Mouse (Mus musculus) bone marrow, adult 2 months (tissue): ENCODE data around the gene D10Wsu102e. TPM values are rescaled to one million over a fixed set of nuclear protein-coding genes. Genes with fewer than 3 reads are reported as not detected.
A peak's percentile ranks its signal among the peaks of the same experiment; 100 is the strongest.
"Not testable (repeated sequence)": the region's sequence is repeated elsewhere in the genome, so short reads cannot be mapped to it uniquely, and the experiment has no call there.

ENCODE experiments used
- H3K27ac ChIP-seq: fragments of 200-500 bp; 2 replicates; pipeline ENCODE4 v1.5.1; 2012; ENCODE audit warnings: low read depth, mild to moderate bottlenecking, control low read depth, inconsistent platforms, low read length; ENCODE audit not compliant: control insufficient read depth, poor library complexity, insufficient read depth
- H3K4me1 ChIP-seq: fragments of 200-500 bp; 2 replicates; pipeline ENCODE4 v1.6.1; 2011; ENCODE audit warnings: low read length; ENCODE audit not compliant: control insufficient read depth, insufficient read depth
- H3K4me3 ChIP-seq: fragments of 200-500 bp; replicated peaks from 2 replicates; pipeline ENCODE3; 2011; ENCODE audit warnings: mild to moderate bottlenecking, low read depth, low read length, control low read depth; ENCODE audit not compliant: control insufficient read depth
- CTCF ChIP-seq: fragments of 200-500 bp; IDR thresholded peaks from 2 replicates; pipeline ENCODE4 v1.5.1; 2011; ENCODE audit warnings: low read length, control low read depth; ENCODE audit not compliant: control insufficient read depth, insufficient read depth
- POLR2A ChIP-seq: fragments of 200-500 bp; IDR thresholded peaks from 2 replicates; pipeline ENCODE4 v1.6.1; 2011; ENCODE audit warnings: low read depth, mild to moderate bottlenecking, control low read depth, low read length, borderline replicate concordance; ENCODE audit not compliant: control insufficient read depth
- WGBS: fragments of 180-500 bp; shearing (Covaris S2); methylation state at CpG from one replicate; pipeline ENCODE4 v1.1.7; 2018; 5-methylcytosine and 5-hydroxymethylcytosine counted together
- polyA plus RNA-seq: library from polyadenylated mRNA; stranded (reverse); fragments of >200 nt; gene quantifications from 2 replicates; pipeline ENCODE4 v1.2.4, GENCODE M21; 2011; ENCODE audit warnings: low replicate concordance; ENCODE audit not compliant: missing spikeins, insufficient read depth, insufficient read length

The D10Wsu102e gene
- polyA plus RNA-seq, 1 experiment: 0.50 TPM

DNA sequence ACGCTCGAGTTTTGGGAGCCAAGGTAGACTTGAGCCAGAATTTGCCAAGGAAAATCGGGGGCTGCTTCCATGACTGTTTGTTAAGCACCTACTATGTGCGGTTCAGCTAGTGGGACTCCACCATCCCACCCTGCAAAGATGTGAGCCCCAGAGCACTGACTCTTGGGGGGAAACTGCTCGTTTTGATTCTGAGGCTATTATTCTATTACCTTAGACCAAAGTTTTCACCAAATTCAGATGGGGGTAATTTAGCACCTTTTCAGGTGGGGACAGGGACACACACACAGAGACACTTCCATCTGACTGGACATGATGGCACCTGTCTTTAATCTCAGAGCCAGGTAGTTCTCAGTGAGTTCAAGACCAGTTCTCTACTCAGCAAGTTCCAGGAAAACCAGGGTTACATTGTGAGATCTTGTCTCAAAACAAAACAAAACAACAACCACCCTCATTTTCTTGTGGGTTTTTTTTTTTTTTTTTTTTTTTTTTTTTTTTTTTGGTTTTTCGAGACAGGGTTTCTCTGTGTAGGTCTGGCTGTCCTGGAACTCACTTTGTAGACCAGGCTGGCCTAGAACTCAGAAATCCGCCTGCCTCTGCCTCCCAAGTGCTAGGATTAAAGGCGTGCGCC, 21.9 kb upstream of the D10Wsu102e start:
- no peak for TF ChIP-seq POLR2A
- no peak for TF ChIP-seq CTCF
- WGBS: 37% methylated on average over 9 of the region's 9 CpGs
- Histone ChIP-seq H3K27ac (no peak overlapping the region), H3K4me1 (no peaks in the 10 kb centered on the region), H3K4me3 (peak overlapping the region; percentile 61)

DNA sequence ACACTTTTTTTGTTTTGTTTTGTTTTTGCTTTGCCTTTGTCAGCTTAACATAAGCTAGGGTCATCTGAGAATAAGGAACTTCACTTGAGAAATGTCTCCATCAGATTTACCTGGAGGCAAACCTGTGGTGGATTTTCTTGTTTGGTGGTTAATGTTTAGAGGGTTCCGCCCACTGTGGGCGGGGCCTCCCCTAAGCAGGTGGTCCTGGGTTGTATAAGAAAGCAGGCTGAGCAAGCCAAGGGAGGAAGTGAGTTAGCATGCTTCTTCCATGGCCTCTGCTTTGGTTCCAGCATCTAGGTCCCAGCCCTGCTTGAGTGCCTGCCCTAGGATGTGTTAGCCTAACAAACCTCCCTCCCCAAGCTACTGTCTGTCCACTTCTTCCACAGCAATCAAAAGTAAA, 18.8 kb upstream of the D10Wsu102e start:
- TF ChIP-seq POLR2A (no peak), CTCF (no peak)
- WGBS: 41% methylated on average over 2 of the region's 2 CpGs
- Histone ChIP-seq H3K4me3 (no peak overlapping the region), H3K27ac (no peak overlapping the region), H3K4me1 (no peaks in the 10 kb centered on the region)

DNA sequence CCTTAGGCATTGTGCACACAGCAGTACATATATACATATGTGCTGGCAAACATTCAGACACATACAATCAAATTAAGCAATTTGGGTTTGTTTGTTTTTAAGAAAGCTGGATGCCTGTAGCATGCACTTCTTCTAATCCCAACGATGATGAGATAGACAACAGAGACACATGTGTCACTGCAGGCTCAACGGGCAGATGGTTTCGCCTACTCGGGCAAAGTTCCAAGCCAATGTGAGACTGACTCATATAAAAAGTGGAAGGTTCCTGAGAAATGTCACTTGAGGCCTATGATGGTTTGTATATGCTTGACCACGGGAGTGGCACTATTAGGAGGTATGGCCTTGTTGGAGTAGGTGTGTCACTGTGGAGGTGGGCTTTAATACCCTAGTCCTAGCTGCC, 16.9 kb upstream of the D10Wsu102e start:
- Histone ChIP-seq H3K4me1 (no peaks in the 10 kb centered on the region), H3K4me3 (no peak overlapping the region), H3K27ac (no peak overlapping the region)
- TF ChIP-seq POLR2A (no peak), CTCF (no peak)
- 44% methylated on average over 5 of the region's 5 CpGs for WGBS

DNA sequence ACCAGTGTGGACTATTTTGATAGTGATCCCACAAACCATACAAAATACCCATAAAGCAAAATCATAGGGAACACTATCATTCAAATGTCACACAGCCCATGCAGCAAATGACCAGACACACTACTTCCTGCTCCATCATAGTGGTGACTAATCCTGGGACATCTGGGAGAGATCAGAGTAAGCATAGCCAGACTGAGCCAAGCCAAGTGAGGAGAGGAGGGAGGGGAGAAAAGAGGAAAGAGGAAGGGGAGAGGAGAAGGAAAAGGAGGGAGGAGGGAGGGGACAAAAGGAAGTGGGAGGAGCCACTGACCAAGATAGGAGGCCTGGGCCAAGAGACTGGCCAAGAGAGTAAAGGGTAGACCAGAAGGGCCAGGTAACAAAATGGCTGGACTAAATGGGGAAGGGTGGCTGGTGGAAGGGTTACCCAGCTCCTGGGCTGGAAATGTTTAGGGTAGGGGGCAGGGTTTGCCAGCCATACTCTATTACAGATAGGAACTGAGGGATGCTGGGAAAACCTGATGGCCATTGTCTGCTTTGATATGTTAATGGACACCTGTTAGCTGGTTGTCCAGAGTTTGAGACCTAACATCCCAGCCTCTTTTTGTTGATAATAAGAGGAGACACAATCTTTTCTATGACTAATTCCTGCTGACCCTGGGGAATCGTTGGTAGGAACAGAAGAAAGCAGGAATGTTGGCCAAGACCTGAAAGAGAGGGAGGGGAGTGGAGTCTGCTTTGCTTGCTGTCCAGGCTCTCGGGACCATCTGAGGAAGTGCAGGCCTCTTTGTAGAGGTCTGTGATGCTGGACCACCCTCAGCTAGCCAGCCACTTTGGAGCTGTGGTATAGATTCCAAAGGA, 16.0 kb upstream of the D10Wsu102e start:
- 70% methylated on average over 2 of the region's 2 CpGs for WGBS
- H3K4me1 ChIP-seq: no peaks in the 10 kb centered on the region
- no peak overlapping the region for H3K4me3 ChIP-seq
- TF ChIP-seq CTCF (no peak), POLR2A (no peak)
- no peak overlapping the region for H3K27ac ChIP-seq

DNA sequence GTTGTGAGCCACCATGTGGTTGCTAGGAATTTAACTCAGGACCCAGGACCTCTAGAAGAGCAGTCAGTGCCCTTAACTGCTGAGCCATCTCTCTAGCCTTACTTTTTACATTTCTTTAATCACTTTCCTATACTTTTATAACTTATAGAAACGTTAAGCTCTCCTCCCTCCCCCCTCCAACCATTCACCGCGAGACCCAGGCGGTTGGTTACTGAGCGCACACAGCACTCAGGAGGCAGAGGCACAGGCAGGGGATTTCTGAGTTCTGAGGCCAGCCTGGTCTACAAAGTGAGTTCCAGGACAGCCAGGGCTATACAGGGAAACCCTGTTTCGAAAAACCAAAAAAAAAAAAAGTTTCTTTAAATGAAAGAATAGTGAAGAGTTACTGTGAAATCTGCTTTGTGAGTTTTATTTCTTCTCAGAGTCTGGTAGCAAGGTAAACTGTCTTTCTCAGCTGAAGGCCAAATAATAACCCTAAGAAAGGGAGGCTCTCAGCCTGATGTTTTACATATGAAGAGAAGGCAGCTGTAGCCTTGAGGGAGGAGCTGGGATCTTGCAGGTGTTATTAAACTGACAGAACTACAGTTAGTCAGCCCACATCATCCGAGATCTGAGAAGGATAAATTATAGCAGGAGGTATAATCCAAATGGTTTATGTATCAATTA, 14.2 kb upstream of the D10Wsu102e start:
- WGBS: 69% methylated on average over 7 of the region's 7 CpGs
- TF ChIP-seq POLR2A (no peak), CTCF (no peak)
- no peak overlapping the region for H3K27ac ChIP-seq
- no peaks in the 10 kb centered on the region for H3K4me1 ChIP-seq
- H3K4me3 ChIP-seq: no peak overlapping the region

DNA sequence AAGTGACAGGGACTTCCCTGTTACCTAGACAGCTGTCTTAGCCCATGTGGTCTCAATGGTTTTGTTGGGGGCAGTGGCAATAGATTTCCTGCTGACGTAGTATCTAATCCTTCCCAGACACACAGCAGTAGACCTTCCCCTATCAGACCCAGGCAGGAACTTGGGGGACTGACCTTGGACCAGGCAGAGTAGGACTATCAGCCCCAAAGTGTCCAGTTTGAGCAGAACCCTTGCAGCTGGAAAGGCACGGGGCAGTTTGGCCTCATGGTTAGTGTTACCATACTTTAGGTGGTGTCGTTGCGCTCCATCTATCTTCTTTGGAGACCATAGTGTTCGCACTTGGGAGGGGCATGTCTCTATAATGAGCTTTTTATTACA, 13.7 kb upstream of the D10Wsu102e start:
- 79% methylated on average over 5 of the region's 5 CpGs for WGBS
- H3K27ac ChIP-seq: no peak overlapping the region
- no peaks in the 10 kb centered on the region for H3K4me1 ChIP-seq
- TF ChIP-seq POLR2A: no peak
- TF ChIP-seq CTCF: no peak
- H3K4me3 ChIP-seq: no peak overlapping the region

DNA sequence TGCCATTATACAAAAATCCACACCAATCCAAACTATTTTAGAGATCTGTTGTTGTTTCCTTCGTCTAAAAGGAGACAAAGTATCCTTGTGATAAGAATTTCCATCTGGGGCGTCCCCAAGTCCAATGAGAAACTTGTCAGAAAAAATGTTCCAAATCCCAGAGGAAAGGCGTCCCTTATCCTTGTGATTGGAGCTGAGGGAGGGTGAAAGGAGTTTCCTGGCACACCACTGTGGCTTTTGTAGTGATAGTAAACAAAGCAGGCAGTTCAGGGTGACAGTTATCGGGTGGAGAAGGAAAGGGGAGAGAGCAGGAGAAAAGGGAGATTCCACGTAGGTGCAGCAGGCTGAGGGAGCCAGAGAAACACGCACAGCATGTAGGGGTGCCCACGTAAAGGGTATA, 12.5 kb upstream of the D10Wsu102e start:
- H3K27ac ChIP-seq: no peak overlapping the region
- no peak for TF ChIP-seq POLR2A
- no peak for TF ChIP-seq CTCF
- H3K4me3 ChIP-seq: no peak overlapping the region
- 76% methylated on average over 7 of the region's 7 CpGs for WGBS
- H3K4me1 ChIP-seq: no peaks in the 10 kb centered on the region

DNA sequence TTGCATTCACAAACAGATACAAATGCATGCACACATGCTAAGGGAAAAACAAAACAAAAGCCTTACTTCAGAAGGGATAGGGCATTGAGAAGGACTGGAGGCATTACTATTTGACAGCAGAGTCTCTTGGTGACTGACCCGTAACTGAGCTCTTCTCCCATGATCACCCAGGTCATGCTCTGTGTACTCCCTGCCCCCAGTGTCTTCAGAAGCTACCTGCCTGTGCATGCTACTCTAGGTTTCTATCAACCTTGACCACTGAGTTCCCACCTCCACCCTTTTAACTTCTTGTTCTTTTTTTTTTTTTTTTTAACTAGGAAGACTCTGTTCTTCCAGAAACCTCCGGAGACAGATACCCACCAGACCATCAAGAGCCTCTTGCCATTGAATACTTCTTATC, 9.3 kb upstream of the D10Wsu102e start:
- 79% methylated on average over 2 of the region's 2 CpGs for WGBS

DNA sequence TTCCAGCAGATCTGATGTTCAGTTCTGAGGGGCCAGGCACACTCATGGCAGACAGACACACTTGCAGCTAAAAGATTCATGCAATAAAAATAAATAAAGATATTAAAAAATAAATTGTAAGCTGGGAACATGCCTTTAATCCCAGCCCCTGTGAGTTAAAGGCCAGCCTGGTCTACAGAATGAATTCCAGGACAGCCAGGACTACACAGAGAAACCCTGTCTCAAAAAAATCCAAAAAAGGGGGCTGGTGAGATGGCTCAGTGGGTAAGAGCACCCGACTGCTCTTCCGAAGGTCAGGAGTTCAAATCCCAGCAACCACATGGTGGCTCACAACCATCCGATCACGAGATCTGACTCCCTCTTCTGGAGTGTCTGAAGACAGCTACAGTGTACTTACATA, 8.2 kb upstream of the D10Wsu102e start:
- H3K4me1 ChIP-seq, H3K27ac ChIP-seq, H3K4me3 ChIP-seq: not testable (repeated sequence)
- 81% methylated on average over 4 of the region's 4 CpGs for WGBS

More for the DNA sequence above, 9.3 kb upstream of the D10Wsu102e start:
- no peak overlapping the region for H3K4me3 ChIP-seq
- H3K27ac ChIP-seq: no peak overlapping the region
- H3K4me1 ChIP-seq: no peaks in the 10 kb centered on the region
- TF ChIP-seq POLR2A (no peak), CTCF (no peak)
